Mouse (Mus musculus) gastrocnemius, postnatal 14 days (tissue): ENCODE data around the gene Atp5f1. TPM values are rescaled to one million over a fixed set of nuclear protein-coding genes. Genes with fewer than 3 reads are reported as not detected.
A peak's percentile ranks its signal among the peaks of the same experiment; 100 is the strongest.
"Not testable (repeated sequence)": the region's sequence is repeated elsewhere in the genome, so short reads cannot be mapped to it uniquely, and the experiment has no call there.

Experiments
- DNase-seq: peaks from one replicate; pipeline ENCODE4 v3.0.0; 2021; ENCODE audit warnings: mixed read lengths
- intact Hi-C: fragments of 180-260 bp; cut with DNase I; formaldehyde crosslinking; loops from one replicate; pipeline ENCODE4 v1.15.1; 2025; ENCODE audit warnings: low total_unique reads
- long read RNA-seq, 2 experiments: library from polyadenylated mRNA; stranded (forward); transcript quantifications; one replicate each; pipeline ENCODE4 v2.0.0; 2021
- total RNA-seq, 2 experiments: library from RNA; stranded (reverse); gene quantifications; 2 replicates each; pipeline ENCODE4 v1.2.3; 2021

The Atp5f1 gene
- total RNA-seq: 100 to 1,000 TPM; 598 to 698 TPM
- long read RNA-seq, experiment 1, partial matches to known transcripts: 1,054 of 1,074 reads
- long read RNA-seq, experiment 1, other reads (novel, unspliced or antisense): 20 of 1,074 reads
- long read RNA-seq, experiment 2, partial matches to known transcripts: 1,090 of 1,112 reads
- long read RNA-seq, experiment 2, other reads (novel, unspliced or antisense): 21 of 1,112 reads

- intact Hi-C loops: no loop called here
- DNase-seq: no peak
Measured at GRCm38 (mm10) chr3:105959999-105960398, at the start of gene Atp5f1. Atp5f1 (minus strand) TSS chr3:105960099.

- intact Hi-C loops, DNase-seq: not testable (repeated sequence)
Measured at GRCm38 (mm10) chr3:106003360-106003759, 43.5 kb upstream of the Atp5f1 start.

- DNase-seq: no peak
- intact Hi-C loops: no loop called here
Measured at GRCm38 (mm10) chr3:106001416-106002370, 41.8 kb upstream of the Atp5f1 start.

GRCm38 (mm10) chr3:106000707-106001375 is 40.9 kb upstream of the Atp5f1 start:
- DNase-seq: no peak
- intact Hi-C loops: no loop called here

DNA sequence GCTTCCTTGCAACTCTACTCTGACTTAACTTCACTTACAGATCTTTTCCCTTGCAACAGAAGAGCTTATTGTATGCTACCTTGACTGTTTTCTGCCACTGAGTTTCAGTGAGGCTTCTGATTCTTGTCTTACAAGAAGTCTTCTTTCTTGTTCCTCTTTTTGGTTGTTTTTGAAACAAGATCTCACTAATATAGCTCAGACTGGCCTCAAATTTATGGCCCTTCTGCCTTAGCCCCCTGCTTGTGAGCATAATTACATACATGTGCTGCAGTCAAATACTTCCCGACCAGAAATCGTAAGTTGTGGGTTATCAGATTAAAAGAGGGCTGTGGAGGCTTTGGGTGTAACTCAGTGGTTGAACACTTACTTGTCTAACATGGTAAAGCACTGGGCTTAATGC is 34.8 kb upstream of the Atp5f1 start:
- no peak for DNase-seq
- intact Hi-C loops: loop anchor here (5.0 kb wide), 1 partner anchor 453 kb away; no protein-coding TSS in a partner anchor

DNA sequence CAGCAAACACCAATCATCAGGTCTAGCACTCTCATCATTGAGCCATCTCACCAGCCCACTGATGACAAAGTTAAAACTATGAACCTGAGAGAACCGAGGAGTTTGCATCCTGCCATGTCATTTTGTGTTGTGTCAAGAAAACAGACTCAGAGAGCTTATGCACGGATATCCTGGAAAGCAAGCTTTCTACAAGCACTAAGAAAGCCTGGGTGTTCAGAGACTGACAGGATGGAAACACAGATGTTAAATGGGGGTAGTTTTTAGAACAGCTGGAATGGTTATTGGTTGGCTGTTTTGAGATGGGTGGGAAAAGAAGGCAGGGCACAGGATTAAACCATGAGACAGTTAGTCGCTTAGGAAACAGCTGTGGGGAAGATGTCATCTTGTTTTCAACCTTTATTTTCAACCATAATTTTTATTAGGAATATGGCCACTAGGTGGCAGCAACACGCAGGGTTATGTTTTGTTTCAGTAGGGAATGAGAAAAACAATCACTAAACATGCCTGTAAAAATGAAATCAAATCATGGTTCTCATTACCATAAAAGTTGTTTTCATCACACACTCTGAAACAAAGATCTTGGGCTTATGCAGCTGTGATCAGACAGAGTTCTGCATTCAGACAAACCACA is 31.9 kb upstream of the Atp5f1 start:
- intact Hi-C loops: loop anchor here (5.0 kb wide), 1 partner anchor 456 kb away; no protein-coding TSS in a partner anchor

DNA sequence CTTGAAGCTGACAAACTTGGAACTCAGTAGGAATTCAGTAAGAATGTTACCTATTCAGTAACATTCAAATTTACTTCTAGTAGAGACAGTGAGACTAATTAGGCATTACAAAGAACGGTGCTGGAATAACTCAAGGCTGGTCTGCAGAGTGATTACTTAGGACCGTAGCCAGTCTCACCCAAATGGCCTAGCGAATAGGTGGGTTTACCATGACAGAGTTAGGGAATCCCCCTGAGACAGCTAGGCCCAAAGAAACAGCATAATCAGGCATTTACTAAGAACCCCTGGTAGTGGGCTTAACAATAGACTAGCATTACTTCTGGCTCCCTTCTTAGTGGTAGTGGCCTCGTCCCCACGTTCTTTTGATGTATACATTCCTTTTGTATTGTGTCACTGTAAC is 29.7 kb upstream of the Atp5f1 start:
- intact Hi-C loops: loop anchor here (5.0 kb wide), 1 partner anchor 458 kb away; no protein-coding TSS in a partner anchor
- not testable (repeated sequence) for DNase-seq

More for the DNA sequence above, 31.9 kb upstream of the Atp5f1 start:
- DNase-seq: peak; percentile 28

GRCm38 (mm10) chr3:105974174-105974573 is 14.3 kb upstream of the Atp5f1 start:
- intact Hi-C loops: no loop called here
- no peak for DNase-seq

GRCm38 (mm10) chr3:105973411-105973810 is 13.5 kb upstream of the Atp5f1 start, which contains the start of gene Ovgp1:
Ovgp1 (plus strand) TSS chr3:105973711.
- intact Hi-C loops: no loop called here
- DNase-seq: no peak

GRCm38 (mm10) chr3:105971831-105972446 is 12.0 kb upstream of the Atp5f1 start:
- intact Hi-C loops: no loop called here
- DNase-seq: no peak

GRCm38 (mm10) chr3:105960700-105961099 is 801 bp upstream of the Atp5f1 start:
- no peak for DNase-seq
- intact Hi-C loops: no loop called here

- intact Hi-C loops: no loop called here
- DNase-seq: no peak
Measured at GRCm38 (mm10) chr3:105959585-105959984, 314 bp downstream of the Atp5f1 start.

GRCm38 (mm10) chr3:105958974-105959580 is 822 bp downstream of the Atp5f1 start, which contains the start of gene Wdr77:
Wdr77 (plus strand) TSS chr3:105959369.
- intact Hi-C loops: no loop called here
- peak; percentile 94 for DNase-seq

- DNase-seq: no peak
- intact Hi-C loops: no loop called here
Measured at GRCm38 (mm10) chr3:105958204-105958603, 1.7 kb downstream of the Atp5f1 start.

GRCm38 (mm10) chr3:105957235-105957634 is 2.7 kb downstream of the Atp5f1 start:
- intact Hi-C loops: no loop called here

GRCm38 (mm10) chr3:105951348-105951747 is 8.6 kb downstream of the Atp5f1 start:
- intact Hi-C loops: loop anchor here (5.0 kb wide), 1 partner anchor 269 kb away; no protein-coding TSS in a partner anchor

More at GRCm38 (mm10) chr3:105957235-105957634, 2.7 kb downstream of the Atp5f1 start:
- no peak for DNase-seq

GRCm38 (mm10) chr3:105936111-105936510 is 23.8 kb downstream of the Atp5f1 start:
- intact Hi-C loops: no loop called here
- DNase-seq: no peak

More at GRCm38 (mm10) chr3:105951348-105951747, 8.6 kb downstream of the Atp5f1 start:
- no peak for DNase-seq

- intact Hi-C loops: no loop called here
- peak; percentile 24 for DNase-seq
Measured at GRCm38 (mm10) chr3:105935033-105935432, 24.9 kb downstream of the Atp5f1 start.
